Mouse (Mus musculus): ENCODE measurements around the gene Dis3l2.

- TF ChIP-seq EP300 (IDR thresholded peaks at IDR 0.05) (no peak), CTCF (IDR thresholded peaks at IDR 0.05) (no peak)
Measured at GRCm38 (mm10) chr1:87021584-87021983, 318.0 kb downstream of the Dis3l2 start.

Data from lung, postnatal 0 days (tissue).